Mouse (Mus musculus) kidney, adult 18-20 months (tissue): ENCODE results near the gene Tspo.
A peak's percentile ranks its signal among the peaks of the same experiment; 100 is the strongest.

Experiments
- DNase-seq: peaks from one replicate; pipeline ENCODE4 v3.0.0; 2021

Tspo gene

DNA sequence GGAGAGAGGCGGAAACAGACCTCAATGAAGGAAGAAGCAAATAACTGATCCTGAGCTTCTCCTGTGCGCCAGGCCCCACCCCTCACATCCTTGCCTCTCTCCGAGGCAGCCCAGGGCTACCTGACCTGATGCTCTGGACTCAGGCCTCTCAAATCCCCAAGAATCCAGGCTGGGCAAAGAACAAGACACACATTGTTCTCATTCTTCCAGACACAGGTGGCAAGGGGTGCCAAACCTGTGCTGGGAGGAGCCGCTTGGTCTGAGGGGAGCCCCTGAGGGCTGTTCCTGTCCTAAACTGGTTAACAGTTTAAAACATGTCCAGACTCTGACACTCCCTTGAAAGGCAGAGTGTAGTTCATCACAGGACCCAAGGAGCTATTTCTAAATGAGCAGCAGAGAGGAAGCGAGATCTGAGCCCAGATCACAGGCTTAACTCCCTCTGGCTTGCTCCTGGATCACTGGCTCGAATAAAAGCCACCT is 21.4 kb downstream of the Tspo start:
- DNase-seq, result no peak

DNA sequence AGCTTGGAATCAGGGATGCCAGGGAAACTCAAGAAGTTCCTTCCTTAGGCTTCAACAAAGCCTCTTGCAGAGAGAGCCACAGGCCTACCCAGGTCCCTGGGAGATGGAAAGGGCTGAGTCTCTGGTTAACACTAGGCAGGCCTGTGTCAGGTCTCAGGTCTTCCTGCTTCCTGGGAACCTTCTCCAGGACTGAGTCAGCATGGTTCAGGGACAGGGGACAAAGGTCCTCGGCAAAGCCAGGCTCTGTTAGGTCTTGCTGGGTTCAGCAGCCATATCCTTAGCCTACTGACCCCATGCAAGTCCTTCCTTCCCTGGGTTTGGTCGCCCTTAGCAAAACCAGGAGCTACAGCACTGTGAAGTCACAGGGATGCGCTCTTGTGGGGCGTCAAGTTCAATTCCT is 27.4 kb downstream of the Tspo start:
- no peak for DNase-seq

DNA sequence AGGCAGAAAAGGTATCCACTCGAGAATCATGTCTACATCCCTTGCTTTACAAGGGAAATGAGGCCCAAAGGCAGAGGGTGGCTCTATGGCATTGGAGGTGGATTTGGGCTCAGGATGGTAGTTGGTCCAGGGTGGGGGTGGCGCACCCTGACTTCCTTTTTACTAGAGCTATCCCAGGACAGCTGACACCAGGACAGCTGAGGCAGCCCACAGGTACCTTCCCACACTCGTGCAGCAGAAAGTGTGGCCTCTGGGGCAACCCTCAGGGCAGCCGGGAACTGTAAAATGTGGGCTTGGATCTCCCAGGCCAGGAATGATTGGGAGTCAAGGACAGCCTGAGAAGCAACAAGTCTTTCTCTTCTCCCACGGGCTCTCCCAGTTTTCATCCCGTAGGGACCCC is 28.4 kb downstream of the Tspo start:
- no peak for DNase-seq

DNA sequence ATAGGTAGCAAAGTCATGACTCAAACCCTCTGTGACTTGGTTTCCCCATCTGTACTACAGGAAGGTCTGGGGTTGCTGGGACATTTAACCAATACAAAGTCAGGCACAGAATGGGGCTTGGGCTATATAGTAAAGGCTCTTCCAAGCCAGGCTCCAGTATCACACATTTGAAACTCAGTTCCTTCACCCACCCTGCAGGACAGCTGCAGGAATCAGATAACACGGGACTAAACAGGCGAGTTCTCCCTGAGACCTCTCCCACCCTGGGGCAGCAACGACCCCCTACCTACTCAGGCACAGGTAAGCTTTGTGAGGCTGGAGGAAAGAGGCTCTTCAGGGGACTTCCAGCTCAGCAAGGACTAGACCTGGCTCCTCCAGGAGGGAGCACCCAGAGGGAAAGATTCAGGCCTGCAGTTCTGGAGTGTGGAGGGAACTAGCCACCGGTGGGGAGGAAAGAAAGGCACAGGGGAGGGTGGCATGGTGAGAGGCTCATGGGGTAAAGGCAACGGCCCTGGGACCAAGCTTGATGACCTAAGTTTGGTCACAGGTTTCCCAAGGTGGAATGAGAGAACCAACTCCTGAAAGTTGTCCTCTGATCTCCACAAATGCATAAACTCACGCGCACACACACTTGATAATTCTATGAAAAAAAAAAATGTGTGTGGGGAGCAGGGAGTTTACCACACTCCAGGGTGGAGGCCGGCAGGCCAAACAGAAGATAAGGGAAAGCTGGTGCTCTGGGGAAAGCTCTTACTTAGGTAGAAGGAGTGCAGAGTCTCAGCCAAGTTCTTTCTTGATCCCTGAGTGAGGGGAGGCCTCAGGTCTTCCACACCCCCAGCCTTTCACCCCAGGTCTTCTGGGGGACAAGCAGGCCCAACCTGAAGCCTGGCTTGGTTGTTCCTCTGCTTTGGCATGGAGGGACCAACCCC is 29.1 kb downstream of the Tspo start:
- no peak for DNase-seq

DNA sequence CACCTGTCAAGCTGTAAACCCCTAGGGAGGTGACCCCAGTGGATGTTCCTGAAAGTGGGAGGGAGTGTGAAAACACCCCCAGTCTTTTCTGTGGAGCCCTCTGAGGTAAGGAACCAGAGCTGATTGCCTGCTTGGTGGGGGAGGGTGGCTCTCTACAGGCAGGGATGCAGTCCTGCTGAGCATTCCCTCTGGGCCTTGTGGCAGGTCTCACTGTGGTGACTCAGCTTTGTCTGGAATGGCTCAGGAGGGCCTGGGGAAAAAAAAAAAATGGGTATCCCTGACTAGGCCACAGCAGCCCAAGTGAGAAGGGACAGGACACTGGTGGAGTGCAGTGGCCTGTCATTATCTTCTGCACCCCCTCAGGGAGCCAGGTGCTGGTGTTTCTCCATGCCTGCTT is 29.8 kb downstream of the Tspo start:
- no peak for DNase-seq

DNA sequence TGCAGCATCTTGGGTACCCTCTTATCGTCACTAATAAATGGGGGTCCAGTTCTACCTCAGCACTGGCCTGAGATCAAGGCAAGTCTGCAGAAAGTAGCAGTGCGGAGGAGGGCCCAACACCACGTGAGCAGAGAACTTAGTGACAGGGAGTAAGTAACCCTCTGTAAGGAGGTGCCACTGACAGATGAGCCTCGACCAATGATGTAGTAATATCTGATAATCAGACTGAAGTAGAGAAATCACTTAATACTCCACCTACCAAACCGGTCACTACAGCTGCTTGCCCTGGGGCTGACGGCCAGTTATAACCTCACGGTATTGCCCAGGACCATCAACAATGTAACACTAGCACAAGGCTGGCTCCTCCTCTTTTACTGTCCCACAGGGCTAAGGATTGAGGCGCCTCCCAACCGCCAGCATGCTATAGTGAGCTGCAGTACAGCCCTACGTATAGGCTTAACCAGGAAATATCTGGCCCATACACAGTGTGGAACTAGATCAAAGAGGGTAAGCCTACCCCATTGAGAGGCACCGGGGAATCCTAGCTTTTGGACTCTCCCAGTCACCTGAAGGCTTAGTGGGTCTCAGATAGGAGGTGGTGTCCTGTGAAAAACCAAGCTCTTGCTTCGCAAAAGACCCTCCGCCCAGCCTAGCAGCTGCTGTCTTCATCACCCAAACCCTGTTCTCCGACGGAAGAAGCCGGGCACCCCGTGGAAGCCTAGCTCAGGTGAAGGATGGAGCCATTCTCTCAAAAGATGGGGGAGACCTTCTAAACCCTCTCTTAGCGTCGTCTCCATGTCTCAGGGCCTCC is 30.5 kb downstream of the Tspo start:
- DNase-seq, result no peak

DNA sequence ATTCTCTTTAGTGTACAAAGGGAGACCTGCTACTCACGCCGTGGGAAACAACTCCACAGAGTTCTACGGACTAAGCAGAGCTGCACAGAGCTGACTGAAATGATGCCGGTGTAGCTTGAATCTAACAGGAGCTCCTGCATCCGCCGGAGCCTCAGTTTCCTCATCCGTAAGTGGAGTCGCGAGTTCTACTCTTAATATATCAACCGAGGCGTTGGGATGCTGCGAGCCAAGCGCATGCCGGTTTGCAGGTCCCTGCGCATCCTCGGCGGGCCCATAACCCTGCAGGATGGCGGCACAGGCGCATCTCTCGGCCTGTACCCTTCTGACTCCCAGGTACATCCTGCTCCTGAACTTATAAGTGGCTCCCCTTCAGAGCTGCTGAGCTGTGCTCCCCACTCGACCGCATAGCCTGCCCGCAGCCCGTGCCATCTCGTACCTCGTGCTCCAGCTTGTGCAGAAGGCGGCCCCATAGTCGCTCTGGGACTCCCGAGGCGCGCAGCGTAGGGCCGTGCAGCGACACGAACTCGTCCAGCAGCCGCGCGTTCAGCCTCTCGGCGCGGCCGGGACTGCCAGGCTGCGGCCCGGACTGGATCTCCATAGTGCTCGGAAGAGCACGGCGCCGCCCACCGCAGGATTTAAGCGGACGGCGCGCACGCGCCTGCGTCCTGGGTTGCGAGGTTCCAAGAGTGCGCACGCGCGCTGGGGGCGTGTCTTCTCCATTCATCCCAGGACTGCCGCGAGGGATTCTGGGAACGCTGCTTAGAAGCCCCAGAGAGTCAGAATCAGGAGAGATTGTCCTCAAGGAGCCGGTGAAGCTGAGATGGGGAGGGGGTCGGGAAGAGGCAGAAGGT is 31.3 kb downstream of the Tspo start, which contains the start of gene Ttll12:
Ttll12 (minus strand) TSS at position 645 of the 851 bp plus-strand sequence.
- DNase-seq, result peak; percentile 95

DNA sequence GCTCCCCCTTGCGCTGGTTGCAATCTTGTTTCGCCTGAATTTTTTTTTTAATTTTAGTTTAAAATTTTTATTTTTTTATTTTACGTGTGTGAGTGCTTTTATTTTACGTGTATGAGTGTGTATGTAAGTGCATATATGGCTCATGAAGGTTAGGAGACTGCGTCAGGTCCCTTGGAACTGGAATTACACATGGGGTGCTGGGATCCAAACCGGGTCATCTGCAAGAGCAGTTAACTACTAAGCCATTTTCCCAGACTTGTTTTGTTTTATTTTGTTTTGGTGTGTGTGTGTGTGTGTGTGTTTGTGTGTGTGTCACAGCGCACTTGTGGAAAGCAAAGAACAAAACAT is 31.9 kb downstream of the Tspo start:
- no peak for DNase-seq

DNA sequence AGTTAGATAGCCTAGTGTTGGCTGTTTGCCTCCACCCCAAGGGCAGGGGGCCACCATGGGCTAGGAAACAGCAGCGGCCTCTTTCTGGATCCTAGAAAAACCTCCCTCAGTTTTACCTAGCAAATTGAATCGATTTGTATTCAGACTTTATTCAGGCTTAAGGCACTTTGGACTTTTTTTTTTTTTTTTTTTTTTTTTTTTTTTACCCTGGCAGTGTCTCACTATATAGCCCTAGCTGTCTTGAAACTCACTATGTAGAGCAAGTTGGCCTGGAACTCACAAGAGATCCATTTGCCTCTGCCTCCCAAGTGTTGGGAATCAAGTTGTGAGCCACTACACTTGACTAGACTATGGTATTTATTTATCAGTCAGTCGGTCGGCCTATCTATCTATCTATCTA is 33.4 kb downstream of the Tspo start:
- DNase-seq, result no peak

DNA sequence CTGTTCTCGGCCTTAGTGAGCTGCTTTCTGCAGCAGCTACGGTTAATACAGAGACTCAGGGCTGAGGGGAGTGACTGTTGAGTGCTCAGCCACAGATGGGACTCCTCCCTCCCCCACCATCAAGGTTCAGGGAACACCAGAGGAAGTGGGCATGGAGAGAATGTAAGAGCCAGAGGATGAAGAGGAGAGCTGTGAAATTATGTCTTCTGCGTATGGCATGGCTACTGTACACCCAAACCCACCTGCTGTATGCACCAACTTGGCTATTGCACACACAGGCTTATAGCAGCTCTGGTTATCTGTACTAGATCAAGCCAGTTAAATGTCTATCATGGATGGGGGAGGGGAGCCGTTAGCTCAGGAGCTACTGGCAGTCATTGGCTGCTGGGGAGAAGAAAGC is 37.8 kb downstream of the Tspo start:
- no peak for DNase-seq

DNA sequence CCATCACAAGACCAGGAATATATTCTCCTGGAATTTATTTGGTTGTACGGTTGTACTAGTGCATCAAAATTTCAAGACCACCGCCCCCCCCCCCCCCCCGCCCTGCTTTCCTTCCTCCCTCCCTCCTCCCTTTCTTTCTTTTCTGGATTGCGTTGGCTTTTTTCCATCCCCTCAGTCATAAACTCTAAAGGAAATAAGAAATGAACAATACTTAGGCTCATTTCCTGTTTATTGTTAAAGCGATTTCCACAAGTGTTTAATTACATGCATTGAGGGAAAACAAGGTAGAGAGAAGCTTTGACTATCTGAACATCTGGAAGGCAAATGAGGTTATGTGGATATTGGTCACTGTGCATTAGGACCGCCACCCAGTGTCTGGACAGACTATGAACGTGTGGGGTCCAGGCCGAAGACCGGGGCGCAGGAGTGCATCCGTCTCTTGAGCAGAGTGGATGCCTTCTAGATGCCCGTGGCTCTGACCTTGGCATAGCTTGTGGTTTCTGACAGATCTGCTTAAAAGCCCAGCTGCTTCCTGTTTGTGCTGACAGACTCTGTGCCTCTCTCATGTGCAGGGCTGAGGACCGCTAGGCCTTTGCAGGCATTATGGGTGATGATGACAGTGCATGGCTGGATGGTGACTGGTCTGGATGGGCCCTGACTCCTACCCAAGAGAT is 39.1 kb downstream of the Tspo start:
- DNase-seq, result peak; percentile 21

DNA sequence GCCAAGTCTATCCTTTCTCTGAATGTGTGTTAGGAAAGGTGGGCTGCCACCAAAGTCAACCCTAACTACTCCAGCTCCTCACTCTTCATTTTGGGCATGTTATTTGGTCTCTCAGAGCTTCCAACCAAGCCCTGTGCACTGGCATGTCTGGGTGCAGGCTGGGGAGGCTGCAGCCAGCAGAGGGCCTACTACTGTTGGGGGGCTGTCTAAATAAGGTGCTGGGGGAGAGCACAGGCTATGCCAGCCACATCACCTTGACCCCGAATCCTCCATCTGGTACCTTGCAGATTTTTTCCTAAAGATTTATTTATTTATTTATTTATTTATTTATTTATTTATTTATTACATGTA is 39.6 kb downstream of the Tspo start:
- DNase-seq, result no peak

DNA sequence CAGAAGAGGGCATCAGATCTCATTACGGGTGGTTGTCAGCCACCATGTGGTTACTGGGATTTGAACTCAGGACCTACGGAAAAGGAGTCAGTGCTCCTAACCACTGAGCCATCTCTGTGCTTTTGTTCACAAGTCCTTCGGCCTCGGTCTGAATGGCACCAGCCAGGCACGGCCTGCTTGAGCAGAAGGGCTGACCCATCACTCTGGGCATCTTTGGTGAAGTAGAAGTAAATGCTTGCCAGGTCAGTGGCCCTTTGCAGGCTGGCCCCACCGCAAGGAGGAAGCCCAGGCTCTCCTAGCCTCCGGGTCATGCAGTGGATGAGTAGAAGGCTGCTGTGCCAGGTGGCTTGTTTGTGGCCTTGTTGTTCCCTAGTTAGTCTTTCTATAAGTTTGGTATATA is 40.0 kb downstream of the Tspo start:
- no peak for DNase-seq

DNA sequence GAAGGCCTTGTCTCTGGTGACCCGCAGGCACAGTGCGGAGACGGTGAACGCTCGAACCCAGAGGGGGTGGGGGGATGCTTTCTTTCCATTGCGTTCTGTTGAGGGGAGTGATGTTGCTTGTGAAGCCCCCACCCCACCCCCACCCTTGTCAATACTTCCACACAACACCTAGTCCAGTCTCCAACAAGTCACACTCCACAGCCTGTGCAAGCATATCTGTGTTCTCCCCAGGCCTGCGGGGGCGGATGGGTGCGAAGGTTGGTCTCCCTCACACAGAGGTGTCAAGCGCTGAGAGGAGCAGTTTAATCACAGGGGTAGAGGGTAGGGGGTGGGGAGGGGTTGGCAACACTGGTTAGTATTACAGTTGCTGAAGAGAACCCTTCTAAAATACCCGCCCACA is 42.8 kb downstream of the Tspo start:
- DNase-seq, result no peak

DNA sequence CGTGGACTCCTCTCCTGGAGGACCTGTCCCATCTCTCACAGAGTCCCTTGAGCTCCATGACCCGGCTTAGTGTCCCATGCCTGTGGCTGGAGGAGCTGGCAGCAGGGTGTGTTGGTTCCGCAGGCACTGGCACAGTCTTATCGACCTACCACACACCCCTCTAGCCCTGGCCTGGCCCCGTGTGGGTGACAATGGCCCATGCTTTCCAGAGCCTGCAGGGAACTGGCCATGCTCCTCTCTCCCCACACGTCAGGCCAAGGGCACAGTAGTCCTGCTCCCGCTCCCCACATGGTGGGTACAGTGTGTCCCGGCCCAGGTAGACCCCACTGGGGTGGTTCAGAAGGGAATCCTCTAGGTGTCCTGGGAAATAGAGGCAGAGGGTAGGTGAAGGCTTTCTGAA is 43.3 kb downstream of the Tspo start:
- no peak for DNase-seq

DNA sequence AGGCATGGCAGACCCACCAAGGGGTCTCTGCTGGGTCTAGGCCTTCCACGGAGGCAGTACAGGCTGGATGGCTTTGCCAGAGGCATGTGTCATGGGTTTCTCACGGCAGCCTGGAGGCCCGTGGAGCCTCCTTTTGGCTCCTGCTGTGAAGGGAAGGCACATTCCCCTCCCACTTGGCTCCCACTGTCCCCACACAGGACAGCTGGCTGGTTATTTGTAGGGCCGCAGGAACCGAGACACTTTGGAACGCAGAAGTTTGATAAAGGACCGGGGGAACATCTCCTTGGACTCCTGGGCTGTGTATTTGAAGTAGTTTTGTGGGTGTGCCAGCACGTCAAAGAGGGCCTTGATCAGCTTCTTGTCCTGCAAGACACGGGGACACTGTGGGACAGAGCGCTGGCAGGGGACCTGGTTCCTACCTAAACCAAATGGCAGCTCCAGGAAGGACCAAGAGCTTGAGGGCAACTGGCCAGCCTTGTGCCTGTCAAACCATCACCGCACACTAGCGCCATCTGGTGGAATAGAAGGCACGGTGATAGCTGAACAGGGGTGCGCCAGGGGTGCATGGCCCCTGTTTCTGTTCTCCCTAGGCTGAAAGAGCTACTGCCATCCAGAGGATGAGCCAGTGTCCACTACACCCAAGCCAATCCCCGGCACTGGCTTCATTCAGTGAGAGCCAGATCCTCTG is 43.9 kb downstream of the Tspo start:
- DNase-seq, result peak; percentile 68

DNA sequence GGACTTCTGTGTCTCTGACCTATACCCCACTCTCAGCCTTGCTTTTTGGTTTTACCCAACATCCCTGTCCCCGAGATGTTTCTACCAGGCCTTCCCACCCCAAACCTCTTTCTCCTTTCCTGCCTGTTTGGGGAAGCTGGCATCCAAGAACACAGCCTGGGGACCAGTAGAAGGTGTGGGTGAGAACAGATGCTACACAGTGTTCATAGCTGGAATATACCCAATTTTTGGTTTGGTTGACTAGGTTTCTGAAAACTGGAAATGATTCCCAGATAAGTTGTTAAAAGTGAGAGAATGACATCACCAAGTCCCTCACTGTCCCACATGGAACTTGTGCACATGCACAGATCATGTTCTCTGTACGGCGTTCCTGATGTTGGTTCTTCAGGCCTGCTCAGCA is 51.9 kb downstream of the Tspo start:
- DNase-seq, result no peak
